Mouse (Mus musculus) E14TG2a.4 (cell line): ENCODE data around the gene Tmem258.

Source experiments
- H3K27me3 ChIP-seq: 2 replicates; pipeline ENCODE4 v1.6.1; 2014; ENCODE audit warnings: low read length, control low read depth; ENCODE audit not compliant: insufficient read depth
- H3K36me3 ChIP-seq: 2 replicates; pipeline ENCODE4 v1.6.1; 2014; ENCODE audit warnings: low read length, control low read depth; ENCODE audit not compliant: insufficient read depth
- H3K4me1 ChIP-seq: replicated peaks from 2 replicates; pipeline ENCODE4 v1.6.1; 2014; ENCODE audit warnings: low read depth, low read length, control low read depth
- H3K4me3 ChIP-seq: replicated peaks from 2 replicates; pipeline ENCODE4 v1.5.1; 2014; ENCODE audit warnings: mild to moderate bottlenecking, low read length
- H3K9me3 ChIP-seq: 2 replicates; pipeline ENCODE4 v1.6.1; 2014; ENCODE audit warnings: low read length, control low read depth
- CTCF ChIP-seq: conservative IDR thresholded peaks from 2 replicates; pipeline ENCODE4 v1.5.1; 2014; ENCODE audit warnings: low read length
- NANOG ChIP-seq: IDR thresholded peaks from 2 replicates; pipeline ENCODE4 v1.6.1; 2014; ENCODE audit warnings: borderline replicate concordance, low read length, mixed read lengths
- POU5F1 ChIP-seq: IDR thresholded peaks from 2 replicates; pipeline ENCODE4 v1.6.1; 2014; ENCODE audit warnings: low read length, borderline replicate concordance

The Tmem258 gene

GRCm38 (mm10) chr19:10189940-10190339 lies 13.9 kb upstream of the Tmem258 start:
- TF ChIP-seq CTCF: no peak
- no peak for TF ChIP-seq POU5F1
- TF ChIP-seq NANOG: no peak
- Histone ChIP-seq H3K4me3 (no peak overlapping the region), H3K9me3 (no peaks in the 10 kb centered on the region), H3K4me1 (peaks cover 33% of the 10 kb centered on the region), H3K36me3 (peaks cover 96% of the 10 kb centered on the region), H3K27me3 (no peaks in the 10 kb centered on the region)

- Histone ChIP-seq H3K27me3 (no peaks in the 10 kb centered on the region), H3K4me3 (no peak overlapping the region), H3K36me3 (peaks cover 96% of the 10 kb centered on the region), H3K4me1 (peaks cover 32% of the 10 kb centered on the region), H3K9me3 (no peaks in the 10 kb centered on the region)
- no peak for TF ChIP-seq POU5F1
- TF ChIP-seq NANOG: no peak
- peak; percentile 92 for TF ChIP-seq CTCF
These were observed 13.0 kb upstream of the Tmem258 start for GRCm38 (mm10) chr19:10190796-10191195.

GRCm38 (mm10) chr19:10191326-10191725 lies 12.5 kb upstream of the Tmem258 start:
- Histone ChIP-seq H3K4me1 (peaks cover 32% of the 10 kb centered on the region), H3K4me3 (no peak overlapping the region), H3K27me3 (no peaks in the 10 kb centered on the region), H3K36me3 (peaks cover 96% of the 10 kb centered on the region), H3K9me3 (no peaks in the 10 kb centered on the region)
- TF ChIP-seq POU5F1 (no peak), NANOG (no peak), CTCF (no peak)

GRCm38 (mm10) chr19:10194337-10194736 lies 9.5 kb upstream of the Tmem258 start:
- Histone ChIP-seq H3K4me3 (peak overlapping the region; percentile 61), H3K9me3 (no peaks in the 10 kb centered on the region), H3K36me3 (peaks cover 93% of the 10 kb centered on the region), H3K4me1 (peaks cover 50% of the 10 kb centered on the region), H3K27me3 (no peaks in the 10 kb centered on the region)
- TF ChIP-seq POU5F1 (no peak), CTCF (peak; percentile 30)

DNA sequence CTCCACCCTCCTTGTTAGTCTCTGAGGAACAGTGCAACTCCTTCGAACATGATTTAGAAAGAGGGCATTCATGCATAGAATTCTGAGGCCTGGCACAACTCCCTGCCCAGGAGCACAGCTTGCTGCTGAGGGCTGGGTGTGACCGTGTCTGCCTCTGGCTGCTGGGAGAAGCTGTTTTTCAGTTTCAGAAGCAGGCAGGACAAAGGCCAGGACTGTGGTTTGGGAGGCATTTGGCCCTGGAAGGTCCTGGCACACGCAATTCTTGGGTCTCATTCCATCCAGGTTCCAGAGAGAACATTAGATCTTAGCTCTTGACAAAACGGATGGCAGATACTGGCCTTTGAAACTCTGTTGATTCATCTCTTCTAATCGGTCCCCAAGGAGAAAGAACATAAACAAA lies 8.6 kb upstream of the Tmem258 start:
- Histone ChIP-seq H3K4me3 (no peak overlapping the region), H3K9me3 (no peaks in the 10 kb centered on the region), H3K36me3 (peaks cover 93% of the 10 kb centered on the region), H3K4me1 (peaks cover 58% of the 10 kb centered on the region), H3K27me3 (no peaks in the 10 kb centered on the region)
- TF ChIP-seq CTCF (no peak), NANOG (no peak), POU5F1 (no peak)

DNA sequence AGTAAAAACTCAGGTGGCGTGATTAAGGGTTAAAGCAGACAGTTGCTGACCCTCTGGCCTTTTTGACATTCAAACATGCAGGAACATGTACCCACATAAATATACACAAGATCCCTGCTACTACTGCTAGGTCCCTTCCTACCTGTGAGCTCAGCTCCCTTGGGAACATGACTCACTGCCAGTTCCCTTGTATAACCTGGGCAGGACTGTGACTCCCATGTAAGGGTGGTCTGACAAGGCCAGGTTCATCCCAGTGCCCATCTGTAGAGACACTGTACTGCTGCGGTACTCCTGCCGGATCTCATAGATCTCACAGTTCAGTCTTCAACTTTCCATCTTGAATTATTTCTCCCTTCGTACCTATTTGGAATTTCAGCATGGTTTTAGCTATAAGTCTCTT lies 6.7 kb upstream of the Tmem258 start:
- Histone ChIP-seq H3K36me3 (peaks cover 97% of the 10 kb centered on the region), H3K27me3 (no peaks in the 10 kb centered on the region), H3K4me1 (peaks cover 59% of the 10 kb centered on the region), H3K4me3 (no peak overlapping the region), H3K9me3 (no peaks in the 10 kb centered on the region)
- no peak for TF ChIP-seq CTCF
- TF ChIP-seq POU5F1: no peak
- TF ChIP-seq NANOG: no peak

GRCm38 (mm10) chr19:10198286-10198685 lies 5.5 kb upstream of the Tmem258 start:
- Histone ChIP-seq H3K4me3 (no peak overlapping the region), H3K9me3 (no peaks in the 10 kb centered on the region), H3K36me3 (peaks cover 92% of the 10 kb centered on the region), H3K27me3 (no peaks in the 10 kb centered on the region), H3K4me1 (peaks cover 67% of the 10 kb centered on the region)
- TF ChIP-seq POU5F1: no peak
- no peak for TF ChIP-seq CTCF
- TF ChIP-seq NANOG: no peak

DNA sequence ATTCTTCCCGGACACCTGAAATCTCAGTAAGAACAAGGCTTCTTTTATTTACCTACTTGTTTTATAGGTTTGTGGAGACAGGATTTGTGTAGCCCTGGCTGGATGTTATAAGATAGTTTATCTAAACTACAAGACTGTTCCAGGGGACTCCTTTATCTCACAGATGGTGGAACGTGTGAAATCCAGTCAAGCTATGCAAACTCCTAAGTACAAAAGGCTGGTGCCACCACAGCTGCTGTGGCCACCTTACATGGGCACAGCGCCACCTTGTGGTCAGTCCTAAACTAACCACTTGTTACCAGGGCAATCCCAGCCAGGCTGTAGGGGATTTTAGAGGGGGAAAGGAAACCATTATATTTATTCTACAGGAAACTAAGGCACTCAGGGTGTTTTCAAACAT lies 5.1 kb upstream of the Tmem258 start:
- no peaks in the 10 kb centered on the region for H3K27me3 ChIP-seq
- TF ChIP-seq POU5F1 (no peak), NANOG (no peak), CTCF (peak; percentile 81)
- peaks cover 64% of the 10 kb centered on the region for H3K4me1 ChIP-seq
- H3K4me3 ChIP-seq: no peak overlapping the region
- no peaks in the 10 kb centered on the region for H3K9me3 ChIP-seq
- H3K36me3 ChIP-seq: peaks cover 87% of the 10 kb centered on the region

GRCm38 (mm10) chr19:10203146-10203847 lies 517 bp upstream of the Tmem258 start:
- Histone ChIP-seq H3K4me1 (peaks cover 75% of the 10 kb centered on the region), H3K9me3 (no peaks in the 10 kb centered on the region), H3K27me3 (no peaks in the 10 kb centered on the region), H3K36me3 (peaks cover 75% of the 10 kb centered on the region), H3K4me3 (peak overlapping the region; percentile 94)
- TF ChIP-seq NANOG (no peak), CTCF (no peak), POU5F1 (no peak)
